Mouse (Mus musculus) layer of hippocampus, postnatal 36 days (tissue): Measurements from ENCODE around the gene Rassf7. TPM values are rescaled to one million over a fixed set of nuclear protein-coding genes. Genes with fewer than 3 reads are reported as not detected.
A peak's percentile ranks its signal among the peaks of the same experiment; 100 is the strongest.

Experiments
- DNase-seq, 2 experiments: peaks; one replicate each; pipeline ENCODE4 v3.0.0; 2022
- total RNA-seq, 2 experiments: library from RNA; stranded (reverse); gene quantifications; 2 replicates each; pipeline ENCODE4 v1.2.3; 2021

Rassf7 gene
- total RNA-seq, 2 experiments from 2014 or later = 0.73 to 0.82 TPM

- no peak for DNase-seq
These were observed 18.9 kb upstream of the Rassf7 start for GRCm38 (mm10) chr7:141196619-141197282.

GRCm38 (mm10) chr7:141198121-141198520, 17.5 kb upstream of the Rassf7 start:
- no peak for DNase-seq

GRCm38 (mm10) chr7:141204546-141204945, 11.1 kb upstream of the Rassf7 start:
- no peak for DNase-seq

GRCm38 (mm10) chr7:141205504-141205903, 10.2 kb upstream of the Rassf7 start:
- DNase-seq = no peak

GRCm38 (mm10) chr7:141206182-141206937, 9.3 kb upstream of the Rassf7 start:
- DNase-seq = no peak

- DNase-seq = no peak
These were observed 6.1 kb upstream of the Rassf7 start for GRCm38 (mm10) chr7:141209526-141209925.

- DNase-seq = no peak
These were observed 5.5 kb upstream of the Rassf7 start for GRCm38 (mm10) chr7:141210137-141210536.

- no peak for DNase-seq
These were observed 5.0 kb upstream of the Rassf7 start for GRCm38 (mm10) chr7:141210606-141211131.

- no peak for DNase-seq
These were observed 2.5 kb upstream of the Rassf7 start for GRCm38 (mm10) chr7:141213133-141213532.

GRCm38 (mm10) chr7:141213605-141214235, 1.9 kb upstream of the Rassf7 start, which contains the start of gene Lmntd2:
Gene Lmntd2 (minus strand): TSS chr7:141214080.
- DNase-seq = no peak

GRCm38 (mm10) chr7:141214310-141214709, 1.4 kb upstream of the Rassf7 start:
- DNase-seq = no peak

- no peak for DNase-seq
These were observed 447 bp downstream of the Rassf7 start for GRCm38 (mm10) chr7:141215880-141216733.

- no peak for DNase-seq
These were observed 1.2 kb downstream of the Rassf7 start for GRCm38 (mm10) chr7:141216894-141217293.

- no peak for DNase-seq
These were observed 1.8 kb downstream of the Rassf7 start for GRCm38 (mm10) chr7:141217343-141218013.

- no peak for DNase-seq
These were observed 2.5 kb downstream of the Rassf7 start for GRCm38 (mm10) chr7:141218141-141218540.

- no peak for DNase-seq
These were observed 3.0 kb downstream of the Rassf7 start for GRCm38 (mm10) chr7:141218557-141219133.

- DNase-seq = no peak
These were observed 4.0 kb downstream of the Rassf7 start for GRCm38 (mm10) chr7:141219558-141220099.

- no peak for DNase-seq
These were observed 4.7 kb downstream of the Rassf7 start for GRCm38 (mm10) chr7:141220377-141220776.

GRCm38 (mm10) chr7:141221249-141222125, 5.8 kb downstream of the Rassf7 start:
- peak; percentile 90 to 92 for DNase-seq

- DNase-seq = no peak
These were observed 6.4 kb downstream of the Rassf7 start for GRCm38 (mm10) chr7:141222126-141222467.
